Mouse (Mus musculus) MEL (cell line): ENCODE measurements around the gene Ttc39a.
A peak's percentile ranks its signal among the peaks of the same experiment; 100 is the strongest.

ENCODE experiments used
- CTCF ChIP-seq, 3 experiments: IDR thresholded peaks in 2 of 3; conservative IDR thresholded peaks in 1 of 3; 2 replicates each; pipeline ENCODE4 v1.5.1; 2011 to 2012; ENCODE audit warnings: low read length in 3 of 3, low read depth in 2 of 3, mild to moderate bottlenecking in 2 of 3, improper control_type of control experiment in 1 of 3, inconsistent platforms in 1 of 3, mixed read lengths in 1 of 3, moderate library complexity in 1 of 3; ENCODE audit not compliant: control insufficient read depth in 1 of 3, insufficient read depth in 1 of 3, poor library complexity in 1 of 3, severe bottlenecking in 1 of 3
- EP300 ChIP-seq, 2 experiments: IDR thresholded peaks; 2 replicates each; pipeline ENCODE4 v1.6.1; 2011; ENCODE audit warnings: improper control_type of control experiment in 2 of 2, low read length in 2 of 2, low read depth in 1 of 2, mild to moderate bottlenecking in 1 of 2
- KAT2A ChIP-seq: conservative IDR thresholded peaks from 2 replicates; pipeline ENCODE4 v1.6.1; 2012; ENCODE audit warnings: low read depth, low read length, improper control_type of control experiment, inconsistent platforms
- MAFK ChIP-seq: IDR thresholded peaks from 2 replicates; pipeline ENCODE4 v1.6.1; 2011; ENCODE audit warnings: low read depth, mild to moderate bottlenecking, low read length, improper control_type of control experiment, borderline replicate concordance
- MAX ChIP-seq: IDR thresholded peaks from 2 replicates; pipeline ENCODE4 v1.6.1; 2011; ENCODE audit warnings: low read length, improper control_type of control experiment
- MXI1 ChIP-seq: IDR thresholded peaks from 2 replicates; pipeline ENCODE4 v1.6.1; 2011; ENCODE audit warnings: mild to moderate bottlenecking, low read depth, low read length, improper control_type of control experiment
- POLR2A ChIP-seq, 2 experiments: IDR thresholded peaks; 2 replicates each; pipeline ENCODE4 v1.6.1; 2011 to 2012; ENCODE audit warnings: low read length in 2 of 2, mild to moderate bottlenecking in 2 of 2, control low read depth in 1 of 2, improper control_type of control experiment in 1 of 2, low read depth in 1 of 2, moderate library complexity in 1 of 2; ENCODE audit not compliant: control insufficient read depth in 1 of 2, insufficient read depth in 1 of 2, poor library complexity in 1 of 2
- SIN3A ChIP-seq: IDR thresholded peaks from 2 replicates; pipeline ENCODE4 v1.6.1; 2012; ENCODE audit warnings: low read length, improper control_type of control experiment, inconsistent platforms
- TCF12 ChIP-seq: IDR thresholded peaks from 2 replicates; pipeline ENCODE4 v1.6.1; 2014; ENCODE audit warnings: low read depth, mild to moderate bottlenecking, inconsistent platforms, low read length, improper control_type of control experiment, moderate library complexity
- USF1 ChIP-seq: IDR thresholded peaks from 2 replicates; pipeline ENCODE4 v1.6.1; 2014; ENCODE audit warnings: low read depth, mild to moderate bottlenecking, inconsistent platforms, low read length, improper control_type of control experiment, moderate library complexity
- ZC3H11A ChIP-seq: IDR thresholded peaks from 2 replicates; pipeline ENCODE4 v1.6.1; 2012; ENCODE audit warnings: low read depth, mild to moderate bottlenecking, inconsistent platforms, low read length, improper control_type of control experiment

DNA sequence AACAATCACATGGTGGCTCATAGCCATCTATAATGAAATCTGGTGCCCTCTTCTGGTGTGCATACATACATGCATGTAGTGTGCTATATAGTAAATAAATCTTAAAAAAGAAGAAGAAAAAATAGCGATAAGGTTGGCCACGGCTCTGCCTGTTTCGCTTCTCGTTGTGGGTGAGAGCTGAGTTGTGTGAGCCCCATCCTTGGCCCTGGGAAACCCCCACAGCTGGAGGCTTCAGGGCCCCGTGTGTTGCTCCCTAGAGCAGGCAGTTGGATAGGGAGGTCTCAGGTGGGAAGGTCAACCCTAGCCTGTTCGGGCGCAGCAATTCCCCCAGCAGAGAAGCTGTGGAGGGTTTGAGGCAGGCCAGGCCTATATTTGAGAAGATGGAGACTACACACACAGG lies 23.8 kb downstream of the Ttc39a start:
- no peak for TF ChIP-seq SIN3A
- TF ChIP-seq ZC3H11A, result no peak; the same call in 1 of the 2 replicates
- peak in 2 of 3 experiments; percentile 16 to 35; a peak in 2 of 6 replicates for TF ChIP-seq CTCF (IDR thresholded peaks at IDR 0.05 in 2 of 3, conservative IDR thresholded peaks at IDR 0.05 in 1 of 3; ENCODE audit: control insufficient read depth in 1 of 3, insufficient read depth in 1 of 3, low read depth in 2 of 3, low read length in 3 of 3, poor library complexity in 1 of 3, severe bottlenecking in 1 of 3)
- TF ChIP-seq TCF12, result no peak
- no peak for TF ChIP-seq MXI1
- no peak for TF ChIP-seq POLR2A (IDR thresholded peaks at IDR 0.05; ENCODE audit: control insufficient read depth in 1 of 2, insufficient read depth in 1 of 2, low read depth in 1 of 2, low read length in 2 of 2, poor library complexity in 1 of 2)
- no peak for TF ChIP-seq MAFK
- TF ChIP-seq KAT2A, result no peak
- no peak for TF ChIP-seq EP300 (IDR thresholded peaks at IDR 0.05; ENCODE audit: low read depth in 1 of 2, low read length in 2 of 2)
- no peak for TF ChIP-seq USF1
- no peak for TF ChIP-seq MAX
